Mouse (Mus musculus) retina, embryonic 14.5 days (tissue): ENCODE measurements around the gene Ppp2r5e.
A peak's percentile ranks its signal among the peaks of the same experiment; 100 is the strongest.

ENCODE experiments used
- DNase-seq: peaks from one replicate; pipeline ENCODE4 v3.0.0-alpha.2; 2015; ENCODE audit warnings: low spot score

The Ppp2r5e gene

GRCm38 (mm10) chr12:75429685-75430396 is 166.2 kb downstream of the Ppp2r5e start:
- no peak for DNase-seq

- peak; percentile 71 for DNase-seq
Observed at GRCm38 (mm10) chr12:75428719-75429118, 167.3 kb downstream of the Ppp2r5e start.

- no peak for DNase-seq
Observed at GRCm38 (mm10) chr12:75425882-75426281, 170.2 kb downstream of the Ppp2r5e start.

- DNase-seq: no peak
Observed at GRCm38 (mm10) chr12:75424817-75425216, 171.2 kb downstream of the Ppp2r5e start.

GRCm38 (mm10) chr12:75424359-75424758 is 171.7 kb downstream of the Ppp2r5e start:
- DNase-seq: no peak

- no peak for DNase-seq
Observed at GRCm38 (mm10) chr12:75416681-75417080, 179.4 kb downstream of the Ppp2r5e start, which contains the start of gene Gphb5. Gphb5 (minus strand) TSS chr12:75416781.

- DNase-seq: no peak
Observed at GRCm38 (mm10) chr12:75414991-75415390, 181.1 kb downstream of the Ppp2r5e start.

GRCm38 (mm10) chr12:75412964-75413363 is 183.1 kb downstream of the Ppp2r5e start:
- DNase-seq: no peak
